Mouse (Mus musculus): ENCODE data around the gene Chfr. TPM values are rescaled to one million over a fixed set of nuclear protein-coding genes. Genes with fewer than 3 reads are reported as not detected.

The Chfr gene
- polyA plus RNA-seq, 1 experiment from 2014 or later = 29.1 TPM

DNA sequence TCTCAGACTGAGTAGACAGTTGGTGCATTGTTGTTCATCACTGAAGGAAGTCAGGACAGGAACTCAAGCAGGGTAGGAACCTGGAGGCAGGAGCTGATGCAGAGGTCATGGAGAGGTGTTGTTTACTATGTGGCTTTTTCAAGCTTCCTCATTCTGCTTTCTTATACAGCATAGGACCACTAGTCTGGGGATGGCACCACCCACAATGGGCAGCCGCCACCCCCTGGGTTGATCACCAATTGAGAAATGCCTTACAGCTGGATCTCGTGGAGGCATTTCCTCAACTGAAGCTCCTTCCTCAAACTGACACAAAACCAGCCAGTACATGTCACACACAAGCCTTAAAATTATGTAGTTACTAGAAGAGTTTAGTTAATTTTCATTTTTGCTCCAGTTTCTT lies 75.7 kb downstream of the Chfr start:
- Histone ChIP-seq H3K4me3 (no peak overlapping the region), H3K9me3 (replicated peaks) (no peaks in the 10 kb centered on the region), H3K27me3 (replicated peaks) (no peaks in the 10 kb centered on the region), H3K27ac (no peak overlapping the region), H3K4me1 (no peaks in the 10 kb centered on the region), H3K4me2 (no peak overlapping the region), H3K36me3 (peaks cover 96% of the 10 kb centered on the region), H3K9ac (no peak overlapping the region)
- 63% methylated on average over 2 of the region's 2 CpGs for WGBS (ENCODE audit: insufficient replicate concordance)
- ATAC-seq = no peak

DNA sequence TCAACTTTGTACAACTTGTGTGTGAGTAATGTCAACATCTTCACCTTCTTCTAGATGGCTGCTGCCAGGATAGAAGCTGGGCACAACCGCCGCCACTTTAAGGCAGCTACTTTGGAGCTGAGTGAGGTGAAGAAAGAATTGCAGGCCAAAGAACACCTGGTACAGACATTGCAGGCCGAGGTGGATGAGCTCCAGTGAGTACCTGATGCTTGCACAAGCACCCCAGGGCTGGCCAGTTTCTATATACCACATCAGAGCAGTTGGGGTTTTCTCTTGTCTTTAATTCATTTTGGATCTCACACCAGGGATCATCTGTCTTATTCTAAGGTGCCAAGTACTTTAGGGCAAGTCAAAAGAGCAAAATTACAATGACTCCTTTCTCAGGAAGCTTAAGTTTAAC lies 81.1 kb downstream of the Chfr start:
- H3K36me3 ChIP-seq = peaks cover 98% of the 10 kb centered on the region
- no peak overlapping the region for H3K27ac ChIP-seq
- ATAC-seq = no peak
- no peak overlapping the region for H3K9ac ChIP-seq
- H3K4me1 ChIP-seq = no peaks in the 10 kb centered on the region
- WGBS (ENCODE audit: insufficient replicate concordance) = 86% methylated on average over 3 of the region's 3 CpGs
- no peak overlapping the region for H3K4me3 ChIP-seq
- H3K9me3 ChIP-seq (replicated peaks) = no peaks in the 10 kb centered on the region
- no peak overlapping the region for H3K4me2 ChIP-seq
- H3K27me3 ChIP-seq (replicated peaks) = no peaks in the 10 kb centered on the region

DNA sequence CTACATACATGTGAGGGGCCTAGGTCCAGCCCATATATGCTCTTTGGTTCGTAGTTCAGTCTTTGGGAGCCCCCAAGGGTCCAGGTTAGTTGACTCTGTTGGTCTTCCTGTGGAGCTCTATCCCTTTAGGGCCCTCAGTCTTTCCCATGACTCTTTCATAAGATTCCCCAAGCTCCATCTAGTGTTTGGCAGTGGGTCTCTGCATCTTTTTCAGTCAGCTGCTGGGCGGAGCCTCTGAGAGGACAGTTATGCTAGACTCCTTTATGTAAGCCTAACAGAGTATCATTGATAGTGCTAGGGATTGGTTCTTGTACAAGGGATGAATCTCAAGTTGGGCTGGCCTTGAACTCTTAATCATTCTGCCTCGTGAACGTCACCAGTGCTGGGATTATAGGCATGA lies 84.7 kb downstream of the Chfr start:
- Histone ChIP-seq H3K4me1 (no peaks in the 10 kb centered on the region), H3K36me3 (peaks cover 87% of the 10 kb centered on the region), H3K9me3 (replicated peaks) (no peaks in the 10 kb centered on the region), H3K9ac (no peak overlapping the region), H3K4me2 (no peak overlapping the region), H3K4me3 (no peak overlapping the region), H3K27me3 (replicated peaks) (no peaks in the 10 kb centered on the region), H3K27ac (no peak overlapping the region)
- WGBS (ENCODE audit: insufficient replicate concordance) = 89% methylated on average over 4 of the region's 4 CpGs
- ATAC-seq = no peak

Other genes with a start within 250 kb of the Chfr start
- 0.26 and 0.42 TPM in 2 replicates for gene Gm15446, start 212.4 kb upstream of the Chfr start, polyA plus RNA-seq (2016; fragmentation: Nextera tagmentation; extraction: Ambion mirVana)
- 8.9 and 10.6 TPM in 2 replicates for gene Zfp932, start 139.3 kb upstream of the Chfr start, polyA plus RNA-seq (2016; fragmentation: Nextera tagmentation; extraction: Ambion mirVana)
- gene Gm17655, start 63.3 kb upstream of the Chfr start, polyA plus RNA-seq (2016; fragmentation: Nextera tagmentation; extraction: Ambion mirVana) = 2.6 and 3.0 TPM in 2 replicates
- 1.8 and 2.4 TPM in 2 replicates for gene Gm35315, start 41.4 kb upstream of the Chfr start, polyA plus RNA-seq (2016; fragmentation: Nextera tagmentation; extraction: Ambion mirVana)
- 0.57 and 0.82 TPM in 2 replicates for gene Plcxd1, start 35.9 kb upstream of the Chfr start, polyA plus RNA-seq (2016; fragmentation: Nextera tagmentation; extraction: Ambion mirVana)
- 13.7 and 17.5 TPM in 2 replicates for gene Gtpbp6, start 27.6 kb upstream of the Chfr start, polyA plus RNA-seq (2016; fragmentation: Nextera tagmentation; extraction: Ambion mirVana)
- gene Zfp605, start 25.8 kb upstream of the Chfr start, polyA plus RNA-seq (2016; fragmentation: Nextera tagmentation; extraction: Ambion mirVana) = 1.9 and 2.0 TPM in 2 replicates
- gene Golga3, start 40.9 kb downstream of the Chfr start, polyA plus RNA-seq (2016; fragmentation: Nextera tagmentation; extraction: Ambion mirVana) = 13.5 and 14.0 TPM in 2 replicates
- 20.8 and 21.6 TPM in 2 replicates for gene Ankle2, start 95.2 kb downstream of the Chfr start, polyA plus RNA-seq (2016; fragmentation: Nextera tagmentation; extraction: Ambion mirVana)
- gene Pgam5, start 134.1 kb downstream of the Chfr start, polyA plus RNA-seq (2016; fragmentation: Nextera tagmentation; extraction: Ambion mirVana) = 46.5 and 48.1 TPM in 2 replicates
- 24.4 and 26.1 TPM in 2 replicates for gene Pxmp2, start 150.3 kb downstream of the Chfr start, polyA plus RNA-seq (2016; fragmentation: Nextera tagmentation; extraction: Ambion mirVana)
- gene Pole, start 150.5 kb downstream of the Chfr start, polyA plus RNA-seq (2016; fragmentation: Nextera tagmentation; extraction: Ambion mirVana) = 26.5 and 27.9 TPM in 2 replicates
- gene P2rx2, start 207.4 kb downstream of the Chfr start, polyA plus RNA-seq (2016; fragmentation: Nextera tagmentation; extraction: Ambion mirVana) = 0.06 TPM in 1 of 2 replicates, not detected in the other
- not detected in 2 replicates for gene Lrcol1, start 208.9 kb downstream of the Chfr start, polyA plus RNA-seq (2016; fragmentation: Nextera tagmentation; extraction: Ambion mirVana)

All from liver, embryonic 12.5 days (tissue).